Comparison of ENCODE assay signal across 16 mouse cellular contexts in the genomic region with DNA sequence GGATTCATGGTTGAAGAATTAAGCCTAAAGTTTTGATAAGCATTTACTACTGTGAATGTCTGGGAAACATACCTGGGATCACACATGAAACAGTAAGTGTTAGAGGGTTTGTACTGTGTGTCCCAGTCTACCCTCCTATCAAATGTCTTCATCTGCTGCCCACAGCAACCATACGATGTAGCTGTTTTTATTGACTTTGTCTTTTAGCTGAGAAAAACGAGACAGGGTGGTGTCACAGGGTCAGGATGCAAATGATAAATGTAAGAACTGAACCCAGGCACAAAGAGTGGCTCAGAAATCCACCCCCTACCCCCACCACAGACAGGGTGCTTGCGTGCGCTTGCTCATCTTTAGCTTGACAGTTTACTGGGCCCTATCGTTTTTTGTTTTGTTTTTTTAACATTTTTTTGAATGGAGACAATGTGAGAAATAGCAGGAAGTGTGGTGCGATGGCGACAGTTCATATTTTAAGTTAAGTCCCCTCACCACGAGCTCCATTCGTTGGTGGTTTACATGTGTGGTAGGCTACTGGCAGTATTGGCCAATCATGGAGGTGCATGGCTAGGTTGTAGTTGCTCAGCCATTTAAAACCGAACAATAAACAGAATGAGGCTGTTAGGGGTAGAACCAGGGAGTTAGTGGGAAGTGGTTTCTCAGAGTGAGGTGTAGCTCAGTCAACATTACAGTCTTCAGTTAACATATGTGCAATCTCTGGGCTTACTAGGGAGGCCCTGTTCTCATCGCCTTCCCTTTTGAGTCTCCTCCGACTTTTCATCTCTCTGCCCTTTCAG.
DNase-seq lines count a peak whose midpoint lies in the region; ATAC-seq lines count a peak whose summit lies in the region.
"Had no signal": no experiment of that assay in that cellular context is flagged by ENCODE, and none has a peak within 500 bp of the region (broad histone marks: within the 10 kb centered on the region; RNA-seq: fewer than 3 reads in every experiment).

No protein-coding gene starts in this region.

- peak overlapping the region; percentile 29 for H3K4me2 ChIP-seq in liver, embryonic 15.5 days
- H3K4me2 ChIP-seq: embryonic facial prominence, embryonic 12.5 days; midbrain, embryonic 12.5 days had no signal

- 81% methylated on average over 12 of the region's 12 CpGs for WGBS in heart, embryonic 10.5 days
- WGBS in liver, embryonic 15.5 days (ENCODE audit: insufficient replicate concordance): 31% methylated on average over 12 of the region's 12 CpGs

- no peak overlapping the region for H3K4me3 ChIP-seq in heart, embryonic 10.5 days
- no peak overlapping the region for H3K4me3 ChIP-seq in liver, embryonic 15.5 days (replicated peaks)
- H3K4me3 ChIP-seq: embryonic facial prominence, embryonic 12.5 days; forebrain, embryonic 10.5 days; heart, adult 2 months; midbrain, embryonic 12.5 days had no signal

- H3K9me3 ChIP-seq in heart, embryonic 10.5 days: no peaks in the 10 kb centered on the region
- H3K9me3 ChIP-seq in liver, embryonic 15.5 days (replicated peaks): no peaks in the 10 kb centered on the region
- H3K9me3 ChIP-seq: embryonic facial prominence, embryonic 12.5 days; forebrain, embryonic 10.5 days; midbrain, embryonic 12.5 days had no signal

- no peaks in the 10 kb centered on the region for H3K27me3 ChIP-seq in heart, embryonic 10.5 days (ENCODE audit: insufficient read depth, poor library complexity, severe bottlenecking)
- H3K27me3 ChIP-seq in liver, embryonic 15.5 days: no peaks in the 10 kb centered on the region
- H3K27me3 ChIP-seq: embryonic facial prominence, embryonic 12.5 days; midbrain, embryonic 12.5 days had no signal

- no peak overlapping the region for H3K27ac ChIP-seq in heart, embryonic 10.5 days
- peak overlapping the region; percentile 75 for H3K27ac ChIP-seq in liver, embryonic 15.5 days (replicated peaks)
- H3K27ac ChIP-seq: embryonic facial prominence, embryonic 12.5 days; forebrain, embryonic 10.5 days; heart, adult 2 months; midbrain, embryonic 12.5 days had no signal

- no peak overlapping the region for H3K9ac ChIP-seq in liver, embryonic 15.5 days
- H3K9ac ChIP-seq: embryonic facial prominence, embryonic 12.5 days; midbrain, embryonic 12.5 days had no signal

- DNase-seq in heart, embryonic 10.5 days (ENCODE audit: low spot score): peak; percentile 65
- DNase-seq in heart, adult 9 months (ENCODE audit: low spot score in 2 of 2): no peak
- peak; percentile 53 for DNase-seq in T-cell, adult 2 months (ENCODE audit: low spot score)
- DNase-seq in left cerebral cortex, adult 8-10 months (ENCODE audit: low spot score in 2 of 2): no peak
- DNase-seq in adrenal gland, postnatal 4 days (ENCODE audit: low spot score in 2 of 2): no peak
- no peak for DNase-seq in right cerebral cortex, postnatal 36 days (ENCODE audit: low spot score in 2 of 2)
- DNase-seq: adrenal gland, postnatal 14 days; cerebellum, postnatal 36 days; heart, adult 2 months; heart, postnatal 36 days; left cerebral cortex, postnatal 4 days had no signal

- no peaks in the 10 kb centered on the region for H3K36me3 ChIP-seq in heart, embryonic 10.5 days
- no peaks in the 10 kb centered on the region for H3K36me3 ChIP-seq in liver, embryonic 15.5 days (replicated peaks)
- H3K36me3 ChIP-seq: embryonic facial prominence, embryonic 12.5 days; forebrain, embryonic 10.5 days; midbrain, embryonic 12.5 days had no signal

- H3K4me1 ChIP-seq in heart, embryonic 10.5 days: peaks cover 63% of the 10 kb centered on the region
- H3K4me1 ChIP-seq in liver, embryonic 15.5 days (replicated peaks): peaks cover 94% of the 10 kb centered on the region
- H3K4me1 ChIP-seq: midbrain, embryonic 12.5 days had no signal

- ATAC-seq in liver, embryonic 15.5 days (ENCODE audit: insufficient read depth): no peak
- peak; percentile 26 for ATAC-seq in neutrophil, adult 5-6 weeks (ENCODE audit: extremely low read depth, insufficient number of reproducible peaks, low FRiP score, poor library complexity, severe bottlenecking)

Comparison
In these comparisons a context has a peak if more than half of its experiments do, and no peak if none do; other contexts are left out.
1. DNase-seq: peak in heart, embryonic 10.5 days (single experiment) and T-cell, adult 2 months (single experiment); none in heart, adult 9 months (0 of 2), left cerebral cortex, adult 8-10 months (0 of 2), adrenal gland, postnatal 4 days (0 of 2) and right cerebral cortex, postnatal 36 days (0 of 2).